Mouse (Mus musculus) brain, embryonic 14.5 days (tissue): ENCODE data around the gene Fam160a2.

Experiments used
- CTCF ChIP-seq: fragments of 200-500 bp; IDR thresholded peaks from 2 replicates; pipeline ENCODE4 v1.5.1; 2012; ENCODE audit warnings: inconsistent platforms, mild to moderate bottlenecking, moderate library complexity, borderline replicate concordance; ENCODE audit not compliant: insufficient read depth, insufficient read length; ENCODE audit errors: extremely low read depth
- POLR2A ChIP-seq: fragments of 200-500 bp; IDR thresholded peaks from 2 replicates; pipeline ENCODE4 v1.6.1; 2012; ENCODE audit warnings: mild to moderate bottlenecking, inconsistent platforms, borderline replicate concordance; ENCODE audit not compliant: poor library complexity, insufficient read depth, insufficient read length, severe bottlenecking; ENCODE audit errors: extremely low read depth

DNA sequence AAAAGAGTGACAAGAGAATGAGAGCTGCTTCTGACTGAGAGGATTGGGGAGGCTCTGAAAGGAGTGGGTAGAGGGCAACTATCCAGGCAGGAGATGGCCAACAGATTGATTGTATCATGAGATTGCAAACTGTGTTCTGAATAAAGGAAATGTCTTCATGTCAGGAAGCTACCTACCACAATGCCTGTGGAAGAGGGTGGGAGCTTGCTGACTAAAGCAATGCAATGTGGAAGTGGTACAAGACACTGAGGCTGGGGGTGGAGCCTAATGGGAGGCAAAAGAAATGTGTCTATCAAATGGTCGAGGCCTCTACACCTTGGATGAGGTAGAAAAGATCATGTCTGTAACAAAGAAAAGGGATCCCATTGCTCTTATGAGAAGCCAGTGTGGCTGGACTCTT lies 6.5 kb upstream of the Fam160a2 start:
- TF ChIP-seq CTCF (no peak), POLR2A (no peak)
